Mouse (Mus musculus) lung, adult 18-20 months (tissue): ENCODE measurements around the gene Tuba1a.

Experiments used
- DNase-seq, 2 experiments: peaks; one replicate each; pipeline ENCODE4 v3.0.0; 2022; ENCODE audit warnings: mixed read lengths in 2 of 2

Tuba1a gene

GRCm38 (mm10) chr15:98953401-98954356 is at the start of gene Tuba1a, which contains the start of gene Gm49450:
TSS of gene Tuba1a (minus strand) at chr15:98953703.
TSS of gene Gm49450 (minus strand) at chr15:98953551.
- DNase-seq: peak; percentile 93 to 95

DNA sequence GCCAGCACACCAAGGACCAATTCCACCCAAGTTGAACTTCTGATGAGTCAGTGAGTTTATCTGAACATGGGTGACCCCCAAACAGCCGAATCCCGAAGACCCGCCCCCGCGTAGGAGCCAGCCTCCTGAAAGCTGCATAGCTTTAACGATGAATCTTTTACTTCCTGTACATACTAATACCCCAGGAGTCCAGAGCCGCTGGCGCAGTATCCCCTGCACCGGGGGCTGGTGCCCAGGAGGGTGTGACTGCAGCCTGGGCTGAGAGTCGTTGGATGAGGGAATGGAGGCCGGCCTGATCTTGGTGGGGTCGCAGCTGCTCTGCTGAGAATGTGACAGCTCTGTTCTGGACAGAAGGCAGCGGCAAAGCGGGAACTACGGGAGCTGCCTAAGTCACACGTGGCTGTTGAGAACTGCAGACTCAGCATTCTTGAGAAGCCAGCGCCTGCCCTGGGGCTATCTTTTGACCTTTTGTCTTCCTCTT is 48.0 kb upstream of the Tuba1a start:
- no peak for DNase-seq

GRCm38 (mm10) chr15:99000535-99001283 is 47.2 kb upstream of the Tuba1a start:
- peak in 1 of 2 experiments; percentile 40 for DNase-seq

DNA sequence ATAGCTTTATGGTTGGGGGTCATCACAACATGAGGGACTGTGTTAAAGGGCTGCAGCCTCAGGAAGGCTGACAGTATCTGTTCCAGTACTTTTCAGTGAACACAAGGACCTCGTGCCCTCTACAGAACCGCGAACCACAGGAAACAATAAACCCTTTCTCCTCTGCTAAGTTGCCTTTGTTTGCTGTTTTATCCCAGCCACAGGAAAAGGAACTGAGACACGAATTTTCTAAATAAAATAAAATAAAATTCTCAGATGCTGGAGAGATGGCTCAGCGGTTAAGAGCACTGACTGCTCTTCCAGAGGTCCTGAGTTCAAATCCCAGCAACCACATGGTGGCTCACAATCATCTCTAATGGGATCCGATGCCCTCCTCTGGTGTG is 45.3 kb upstream of the Tuba1a start:
- DNase-seq: no peak

DNA sequence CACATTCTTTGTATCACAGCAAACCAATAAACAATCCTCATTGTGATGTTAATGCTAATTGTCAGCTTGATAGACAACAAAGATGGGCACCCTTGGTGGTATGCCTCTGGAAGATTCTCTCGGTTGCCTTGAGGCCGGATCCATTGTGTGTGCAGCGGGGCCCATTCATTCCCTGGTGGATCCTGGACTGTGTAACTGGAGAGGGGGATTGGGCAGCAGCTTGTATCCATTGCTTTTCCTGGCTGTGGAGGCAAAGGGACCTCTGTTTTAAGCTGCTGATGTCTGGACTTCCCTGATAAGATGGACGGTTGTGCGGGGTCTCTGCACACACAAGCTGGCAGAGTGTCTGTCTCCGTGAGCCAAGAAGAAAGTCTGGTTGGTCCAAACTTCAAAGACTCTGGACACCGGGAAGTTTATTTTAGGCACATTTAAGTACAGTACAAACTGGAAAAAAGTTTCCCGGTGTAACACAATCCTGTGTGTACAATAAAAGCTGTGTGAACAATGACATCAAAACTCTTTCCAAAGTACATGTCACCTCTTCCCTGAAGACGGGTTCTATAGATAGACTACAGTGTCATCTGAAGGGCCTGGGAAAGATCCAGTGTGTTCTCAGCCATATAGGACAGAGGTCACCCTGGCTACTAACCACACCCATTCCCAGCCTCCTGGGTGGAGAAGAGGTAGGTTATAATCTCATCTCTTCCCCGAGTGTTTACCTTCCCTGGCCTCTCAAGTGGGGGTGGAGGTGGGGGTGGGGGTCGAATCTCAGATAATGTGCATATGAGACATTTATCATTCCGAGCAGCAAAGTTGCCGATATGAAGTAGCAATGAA is 44.7 kb upstream of the Tuba1a start:
- no peak for DNase-seq

DNA sequence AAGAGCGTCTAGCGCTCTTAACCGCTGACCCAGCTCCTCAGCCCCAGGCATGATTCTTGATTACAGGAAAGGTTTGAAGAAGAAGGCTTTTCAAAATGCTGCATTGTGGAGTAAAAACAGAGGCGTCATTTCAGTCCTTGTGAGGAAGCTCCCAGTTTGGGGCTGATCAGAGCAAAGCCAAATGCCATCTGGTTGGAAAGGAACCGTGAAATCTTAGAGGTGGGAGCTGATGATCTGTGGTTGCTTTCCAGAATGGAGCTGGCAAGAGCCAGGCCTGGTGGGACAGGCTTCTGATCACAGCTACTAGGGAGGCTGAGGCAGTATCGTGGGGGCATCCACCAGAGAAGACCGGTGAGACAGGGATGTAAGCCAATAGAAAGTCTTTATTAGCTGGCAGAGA is 43.3 kb upstream of the Tuba1a start:
- no peak for DNase-seq

DNA sequence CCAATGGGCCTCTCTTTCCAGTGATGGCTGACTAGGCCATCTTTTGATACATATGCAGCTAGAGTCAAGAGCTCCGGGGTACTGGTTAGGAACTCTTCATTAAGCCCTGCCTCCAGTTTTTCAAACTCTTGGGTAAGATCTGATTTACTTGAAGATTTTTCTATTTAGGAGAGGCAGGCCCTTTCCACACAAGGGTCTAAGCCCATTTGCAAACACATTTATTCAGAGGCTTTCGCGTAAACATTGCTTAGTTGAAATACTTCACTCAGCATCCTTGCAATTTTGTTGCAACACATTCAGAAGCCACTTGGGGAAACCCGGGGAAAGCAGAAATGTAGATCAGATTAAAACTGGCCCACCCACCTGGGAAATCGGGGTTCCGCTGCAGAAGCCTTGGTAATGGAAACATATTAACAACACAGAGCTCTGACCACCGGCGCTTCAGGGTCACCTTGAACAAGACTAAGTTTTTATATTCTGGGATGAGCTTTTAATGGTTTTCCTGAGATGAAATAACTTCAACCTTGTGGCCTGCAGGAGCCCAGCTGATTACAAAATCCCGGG is 41.5 kb upstream of the Tuba1a start:
- no peak for DNase-seq

DNA sequence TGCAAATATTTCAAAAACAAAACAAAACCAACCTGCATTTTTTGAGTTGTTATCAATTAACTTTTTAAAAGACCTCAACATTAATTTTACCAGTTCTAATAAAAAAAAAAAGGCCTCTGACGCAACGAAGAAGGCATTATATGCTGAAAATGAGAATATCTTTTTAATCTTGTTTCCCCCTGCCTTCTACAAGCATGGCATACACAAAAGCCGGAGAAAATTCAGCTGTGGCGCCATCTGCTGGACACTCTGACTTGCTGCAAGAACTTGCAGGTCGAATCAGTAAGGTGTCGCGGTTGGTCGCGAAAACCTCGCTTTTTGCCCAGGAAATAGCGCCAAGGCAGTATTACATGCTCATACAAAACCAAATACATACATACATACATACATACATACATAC is 40.4 kb upstream of the Tuba1a start:
- DNase-seq: peak; percentile 85 to 90

GRCm38 (mm10) chr15:98993093-98993793 is 39.7 kb upstream of the Tuba1a start:
- peak; percentile 95 to 97 for DNase-seq

GRCm38 (mm10) chr15:98992086-98992912 is 38.8 kb upstream of the Tuba1a start:
- DNase-seq: peak; percentile 69 to 78

DNA sequence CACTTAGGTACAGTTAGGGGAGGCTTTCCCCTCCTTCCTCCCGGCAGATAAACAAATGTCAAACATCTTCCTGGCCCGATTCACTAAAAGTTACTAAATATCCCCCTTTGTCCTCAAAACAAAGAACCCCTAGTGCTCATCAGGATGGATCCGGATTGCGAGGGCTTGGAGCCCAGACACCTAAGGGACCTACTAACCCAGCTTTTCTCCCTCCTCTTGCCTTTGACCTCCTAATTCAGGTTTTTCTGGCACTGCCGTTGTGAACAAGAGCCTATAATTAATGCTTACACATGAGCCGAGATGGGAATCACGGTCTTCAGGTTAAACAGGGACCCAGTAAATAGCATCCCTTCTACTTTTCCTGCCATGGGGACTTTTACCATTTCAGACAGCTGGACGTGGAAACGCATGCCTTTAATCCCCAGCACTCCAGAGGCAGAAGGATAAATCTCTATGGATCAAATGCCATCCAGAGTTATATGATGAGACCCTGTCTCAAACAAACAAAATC is 38.1 kb upstream of the Tuba1a start:
- DNase-seq: no peak

- no peak for DNase-seq
Observed at GRCm38 (mm10) chr15:98990669-98991539, 37.4 kb upstream of the Tuba1a start.

DNA sequence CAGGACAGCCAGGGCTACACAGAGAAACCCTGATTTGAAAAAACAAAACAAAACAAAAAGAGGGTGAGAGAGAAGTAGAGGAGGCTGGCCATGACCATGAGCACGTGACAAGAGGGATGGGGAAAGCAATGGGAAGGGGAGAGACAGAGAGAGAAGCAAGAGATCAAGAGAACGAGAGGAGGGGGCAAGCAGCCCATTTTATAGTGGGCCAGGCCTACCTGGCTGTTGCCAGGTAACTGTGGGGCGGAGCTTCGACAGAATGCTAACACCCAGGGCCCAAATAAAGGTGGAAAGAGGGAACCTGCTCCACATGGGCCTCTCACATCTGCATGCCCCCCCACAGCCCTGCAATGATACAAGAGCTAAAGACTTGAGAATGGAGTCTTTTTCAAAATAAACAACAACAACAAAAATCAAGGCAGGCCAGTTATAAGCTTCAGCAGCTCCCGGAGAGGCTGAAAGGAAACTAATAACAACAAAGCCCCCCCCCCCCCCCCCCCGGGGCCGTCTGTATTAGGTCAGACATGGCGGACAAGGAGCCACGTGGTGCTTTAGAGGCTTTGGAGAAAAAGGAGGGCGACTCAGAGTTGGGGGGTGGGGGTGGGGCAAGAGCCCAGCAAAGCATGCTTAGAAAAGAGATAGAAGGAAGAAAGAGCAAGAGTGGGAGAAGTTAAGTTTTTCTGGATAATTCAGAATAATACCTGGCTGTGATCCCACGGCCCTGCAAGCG is 36.4 kb upstream of the Tuba1a start:
- DNase-seq: no peak

- DNase-seq: no peak
Observed at GRCm38 (mm10) chr15:98988787-98989186, 35.3 kb upstream of the Tuba1a start.

DNA sequence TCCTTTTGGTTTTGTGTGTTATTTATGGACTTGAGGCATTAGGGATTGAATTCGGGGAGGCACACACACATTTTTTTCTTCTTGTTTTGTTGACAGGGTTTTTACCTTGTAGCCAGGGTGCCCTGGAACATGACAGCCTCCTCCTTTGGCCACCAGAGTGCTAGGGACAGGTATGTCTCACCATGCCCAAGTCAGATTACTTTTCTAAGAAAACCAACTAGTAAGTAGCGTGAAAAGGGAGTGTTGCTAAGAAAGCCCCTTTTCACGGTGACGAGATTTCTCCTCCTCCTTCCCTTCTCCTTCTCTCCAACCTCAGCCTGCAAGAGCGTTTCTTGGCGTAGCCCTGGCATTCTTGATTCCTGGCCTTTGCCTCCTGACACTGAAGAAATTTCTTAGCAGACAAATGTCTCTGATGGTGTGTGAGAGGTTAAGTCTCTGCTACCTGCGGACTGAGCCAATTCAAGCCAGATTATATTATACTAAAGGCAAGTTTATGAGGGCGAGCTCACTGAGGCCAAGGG is 34.2 kb upstream of the Tuba1a start:
- no peak for DNase-seq

DNA sequence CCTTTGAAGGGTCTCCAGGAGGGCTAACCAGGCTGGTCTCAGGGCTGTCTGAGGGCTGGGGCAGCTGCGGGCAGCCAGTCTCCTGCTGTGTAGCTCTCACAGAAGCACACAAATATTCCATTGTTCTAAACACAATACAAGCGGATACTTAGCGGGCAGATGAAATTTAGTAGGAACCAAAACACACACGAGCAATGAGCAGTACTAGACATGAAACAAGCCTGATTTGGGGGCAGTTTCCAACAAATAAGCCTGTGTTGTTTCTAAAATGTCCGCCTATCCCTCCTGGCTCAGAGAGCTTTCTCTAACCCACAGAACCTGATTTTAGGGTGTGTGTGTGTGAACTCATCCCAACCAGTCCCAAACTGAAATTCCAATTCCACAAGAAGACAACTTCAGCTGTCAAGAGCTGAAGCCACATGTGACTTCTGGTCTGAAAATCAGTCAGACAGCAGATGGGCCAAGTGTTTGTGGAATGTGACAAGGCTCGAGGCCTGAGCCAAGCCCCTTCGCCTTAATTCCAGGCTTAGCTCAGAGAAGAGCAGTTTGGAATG is 33.7 kb upstream of the Tuba1a start:
- DNase-seq: no peak

- no peak for DNase-seq
Observed at GRCm38 (mm10) chr15:98985982-98986715, 32.6 kb upstream of the Tuba1a start.
